ENCODE assay signal across 24 mouse cellular contexts in the genomic region with DNA sequence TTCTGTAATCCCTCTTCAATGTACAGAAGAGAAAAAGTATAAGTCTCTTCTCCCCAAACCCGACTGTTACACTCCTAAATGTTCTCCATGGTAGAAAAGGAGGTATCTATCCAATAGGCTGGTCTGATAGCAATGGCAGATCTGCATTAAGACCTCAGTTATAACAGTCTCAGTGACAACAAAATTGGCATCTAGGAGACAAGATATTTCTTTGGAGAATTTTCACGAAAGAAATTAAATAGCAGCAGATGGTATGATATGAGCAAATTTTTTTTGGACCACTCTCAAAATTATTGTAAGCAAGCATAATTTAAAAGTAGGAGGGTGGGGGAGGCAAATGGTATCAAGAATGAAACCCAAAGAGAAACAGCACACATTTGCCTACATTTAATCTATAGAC.
"Had no signal": no experiment of that assay in that cellular context is flagged by ENCODE, and none has a peak within 500 bp of the region (broad histone marks: within the 10 kb centered on the region; RNA-seq: fewer than 3 reads in every experiment).

No protein-coding gene starts in this region.

- H3K9ac ChIP-seq: kidney, embryonic 15.5 days; limb, embryonic 12.5 days; limb, embryonic 15.5 days; liver, embryonic 14.5 days; liver, postnatal 0 days; lung, embryonic 14.5 days; midbrain, embryonic 13.5 days; neural tube, embryonic 13.5 days had no signal

- H3K27me3 ChIP-seq: kidney, embryonic 15.5 days; limb, embryonic 12.5 days; limb, embryonic 15.5 days; megakaryocyte, embryonic 14.5 days; midbrain, embryonic 13.5 days; neural tube, embryonic 13.5 days had no signal

- ATAC-seq: liver, postnatal 0 days; lung, postnatal 0 days; midbrain, embryonic 13.5 days; midbrain, embryonic 16.5 days had no signal

- H3K4me3 ChIP-seq: kidney, embryonic 15.5 days; limb, embryonic 12.5 days; limb, embryonic 15.5 days; megakaryocyte, embryonic 14.5 days; midbrain, embryonic 10.5 days; midbrain, embryonic 13.5 days; myocyte; neural tube, embryonic 13.5 days had no signal

- DNase-seq: kidney, adult 8-10 months; kidney, postnatal 10 days; kidney, postnatal 36 days; layer of hippocampus, adult 9-11 months; liver, postnatal 0 days; lung, embryonic 14.5 days; lung, postnatal 36 days; retina, postnatal 1 day; right cerebral cortex, postnatal 25 days; thymus, adult 2 months; thymus, postnatal 14 days; thymus, postnatal 4 days had no signal

- H3K9me3 ChIP-seq: kidney, embryonic 15.5 days; limb, embryonic 12.5 days; limb, embryonic 15.5 days; megakaryocyte, embryonic 14.5 days; midbrain, embryonic 10.5 days; midbrain, embryonic 13.5 days; neural tube, embryonic 13.5 days had no signal

- H3K4me2 ChIP-seq: kidney, embryonic 15.5 days; limb, embryonic 12.5 days; limb, embryonic 15.5 days; liver, embryonic 11.5 days; lung, embryonic 14.5 days; midbrain, embryonic 13.5 days; neural tube, embryonic 13.5 days had no signal

- H3K27ac ChIP-seq: kidney, embryonic 15.5 days; limb, embryonic 12.5 days; limb, embryonic 15.5 days; liver, embryonic 14.5 days; midbrain, embryonic 10.5 days; midbrain, embryonic 13.5 days; neural tube, embryonic 13.5 days had no signal

- H3K36me3 ChIP-seq: kidney, embryonic 15.5 days; limb, embryonic 12.5 days; limb, embryonic 15.5 days; midbrain, embryonic 10.5 days; midbrain, embryonic 13.5 days; neural tube, embryonic 13.5 days had no signal

- H3K4me1 ChIP-seq: kidney, embryonic 15.5 days; limb, embryonic 12.5 days; limb, embryonic 15.5 days; megakaryocyte, embryonic 14.5 days; midbrain, embryonic 10.5 days; midbrain, embryonic 13.5 days; neural tube, embryonic 13.5 days had no signal
